Mouse (Mus musculus): ENCODE measurements around the gene Lin28a. TPM values are rescaled to one million over a fixed set of nuclear protein-coding genes. Genes with fewer than 3 reads are reported as not detected.

Gene Lin28a
- total and polyA plus RNA-seq, 3 experiments, result 0.11 TPM; not detected in 2

DNA sequence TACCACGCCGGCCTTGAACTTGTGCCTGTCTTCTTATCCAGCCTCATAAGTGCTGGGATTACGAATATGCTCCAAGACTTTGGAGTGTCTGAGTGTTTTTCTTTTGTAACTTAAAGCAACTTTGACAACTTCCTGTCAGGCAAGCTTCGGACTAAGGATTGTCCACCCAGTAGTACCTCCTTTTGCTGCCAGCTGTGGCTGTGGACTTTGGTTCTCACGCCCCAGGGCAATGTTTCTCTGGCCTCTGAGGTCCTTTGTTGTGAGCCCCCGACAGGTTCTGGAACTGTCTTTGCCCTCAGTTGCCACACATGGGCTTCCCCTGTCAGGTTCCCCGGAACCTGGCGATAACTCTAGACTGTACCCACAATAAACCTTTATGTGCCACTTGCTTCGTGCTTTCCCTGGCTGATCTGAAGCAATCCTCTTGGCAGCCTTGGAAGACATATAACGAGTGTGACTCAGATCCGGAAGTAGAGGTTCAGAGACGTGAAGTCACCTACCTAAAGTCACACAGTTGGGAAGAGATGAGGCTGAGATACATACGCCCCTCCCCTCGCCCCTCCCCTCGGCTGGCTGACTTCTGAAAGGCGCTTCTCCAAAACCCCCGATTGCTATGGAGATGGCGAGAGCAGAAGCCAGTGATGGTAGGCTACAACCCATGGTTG, 42.7 kb upstream of the Lin28a start:
- TF ChIP-seq GATA1 (IDR thresholded peaks at IDR 0.05; ENCODE audit: borderline replicate concordance, low read length) (no peak), GATA2 (IDR thresholded peaks at IDR 0.05; ENCODE audit: borderline replicate concordance, low read depth, low read length) (no peak), CTCF (IDR thresholded peaks at IDR 0.05; ENCODE audit: low read depth, low read length) (no peak), POLR2AphosphoS5 (IDR thresholded peaks at IDR 0.05; ENCODE audit: insufficient replicate concordance, low read depth, low read length) (no peak), TAL1 (conservative IDR thresholded peaks at IDR 0.05; ENCODE audit: low read depth, low read length) (no peak)
- Histone ChIP-seq H3K36me3 (replicated peaks) (no peaks in the 10 kb centered on the region), H3K27me3 (ENCODE audit: insufficient read depth, low read length) (peaks cover 38% of the 10 kb centered on the region), H3K4me3 (ENCODE audit: low read depth, low read length) (peak overlapping the region; percentile 50; the same call in 1 of the 2 replicates), H3K4me1 (ENCODE audit: insufficient read depth, low read depth, low read length) (peaks cover 50% of the 10 kb centered on the region), H3K9me3 (replicated peaks) (no peaks in the 10 kb centered on the region)
- ATAC-seq (ENCODE audit: extremely low read depth, insufficient number of reproducible peaks, low FRiP score, poor library complexity, severe bottlenecking) (no peak), DNase-seq (ENCODE audit: low spot score) (no peak)

DNA sequence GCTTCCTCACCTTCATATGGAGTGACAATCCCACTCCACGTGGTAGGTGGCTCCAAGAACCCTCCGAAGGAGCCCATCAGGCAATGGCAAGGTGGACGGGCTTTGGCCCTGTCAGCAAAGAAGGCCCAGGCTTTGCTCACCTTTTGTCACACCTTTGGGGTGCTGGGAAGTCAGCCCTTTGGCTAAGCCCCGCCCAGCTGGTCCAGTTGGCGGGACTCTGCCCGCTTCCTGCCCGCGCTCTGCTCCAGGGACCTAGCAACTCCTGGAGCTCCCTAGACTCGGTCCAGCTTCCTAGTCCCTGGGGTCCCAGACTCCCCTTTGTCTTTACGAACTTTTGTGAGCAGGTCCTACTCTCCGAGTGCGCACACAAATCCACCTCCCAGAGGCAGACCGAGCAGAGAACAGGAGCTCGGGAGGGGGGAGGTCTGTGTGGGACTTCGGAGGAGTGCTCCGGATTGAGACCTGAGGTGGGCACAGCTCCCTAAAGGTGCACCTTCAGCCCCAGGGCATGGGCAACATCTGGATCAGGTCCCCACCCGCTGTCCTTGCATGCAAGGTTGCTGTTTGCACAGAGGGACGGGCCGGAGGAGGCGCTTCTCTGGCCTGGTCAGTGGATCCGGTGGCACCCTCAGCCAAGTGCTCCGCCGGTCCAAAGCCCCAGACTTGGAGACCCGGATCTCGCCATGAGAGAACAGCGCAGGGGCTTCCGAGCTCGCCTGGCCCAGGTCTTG, 41.7 kb upstream of the Lin28a start, which contains the start of gene Crybg2:
Gene Crybg2, plus strand, starts transcription at position 681 of the 731 bp plus-strand sequence.
- Histone ChIP-seq H3K4me1 (ENCODE audit: insufficient read depth, low read depth, low read length) (peaks cover 50% of the 10 kb centered on the region), H3K36me3 (replicated peaks) (no peaks in the 10 kb centered on the region), H3K9me3 (replicated peaks) (no peaks in the 10 kb centered on the region), H3K4me3 (ENCODE audit: low read depth, low read length) (peak within 1 kb of the TSS; percentile 50; the same call in 1 of the 2 replicates), H3K27me3 (ENCODE audit: insufficient read depth, low read length) (peaks cover 38% of the 10 kb centered on the region)
- DNase-seq (ENCODE audit: low spot score) (no peak), ATAC-seq (ENCODE audit: extremely low read depth, insufficient number of reproducible peaks, low FRiP score, poor library complexity, severe bottlenecking) (no peak)
- TF ChIP-seq TAL1 (conservative IDR thresholded peaks at IDR 0.05; ENCODE audit: low read depth, low read length), result no peak

GRCm38 (mm10) chr4:134058908-134059307, 40.3 kb upstream of the Lin28a start:
- peaks cover 38% of the 10 kb centered on the region for H3K27me3 ChIP-seq (ENCODE audit: insufficient read depth, low read length)
- no peak overlapping the region for H3K4me3 ChIP-seq (ENCODE audit: low read depth, low read length)
- no peaks in the 10 kb centered on the region for H3K36me3 ChIP-seq (replicated peaks)
- DNase-seq (ENCODE audit: low spot score) (no peak), ATAC-seq (ENCODE audit: extremely low read depth, insufficient number of reproducible peaks, low FRiP score, poor library complexity, severe bottlenecking) (no peak)
- TF ChIP-seq CTCF (IDR thresholded peaks at IDR 0.05; ENCODE audit: low read depth, low read length), result no peak
- TF ChIP-seq GATA1 (IDR thresholded peaks at IDR 0.05; ENCODE audit: borderline replicate concordance, low read length), result no peak
- TF ChIP-seq GATA2 (IDR thresholded peaks at IDR 0.05; ENCODE audit: borderline replicate concordance, low read depth, low read length), result no peak
- TF ChIP-seq TAL1 (conservative IDR thresholded peaks at IDR 0.05; ENCODE audit: low read depth, low read length), result no peak
- TF ChIP-seq POLR2AphosphoS5 (IDR thresholded peaks at IDR 0.05; ENCODE audit: insufficient replicate concordance, low read depth, low read length), result no peak
- no peaks in the 10 kb centered on the region for H3K9me3 ChIP-seq (replicated peaks)
- peaks cover 49% of the 10 kb centered on the region for H3K4me1 ChIP-seq (ENCODE audit: insufficient read depth, low read depth, low read length)

DNA sequence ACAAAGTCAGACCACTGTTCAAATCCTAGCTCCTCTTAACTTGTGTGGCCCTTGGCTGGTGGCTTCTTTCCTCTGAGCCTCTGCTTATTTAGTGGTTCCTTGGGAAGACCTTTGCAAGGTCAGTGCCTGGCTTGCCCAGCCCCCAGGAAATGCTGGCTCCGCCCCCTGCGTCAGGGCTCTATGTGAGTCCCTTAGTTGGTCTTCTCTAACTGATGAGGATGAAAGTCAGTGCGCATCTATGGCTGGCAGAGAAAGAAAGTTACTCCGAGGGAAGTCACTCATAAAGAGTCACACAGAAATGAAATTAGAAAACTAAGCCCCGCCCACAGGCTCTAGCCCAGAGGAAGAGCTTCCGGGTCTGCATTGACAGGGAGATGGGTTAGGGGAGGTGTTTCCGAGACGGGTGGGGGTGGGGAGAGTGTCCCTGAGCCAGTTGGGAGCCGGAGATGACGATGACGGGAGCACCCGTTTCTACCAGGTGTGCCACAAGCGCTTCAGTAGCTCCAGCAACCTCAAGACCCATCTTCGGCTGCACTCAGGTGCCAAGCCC, 39.6 kb upstream of the Lin28a start:
- ATAC-seq (ENCODE audit: extremely low read depth, insufficient number of reproducible peaks, low FRiP score, poor library complexity, severe bottlenecking) (no peak), DNase-seq (ENCODE audit: low spot score) (no peak)
- H3K27me3 ChIP-seq (ENCODE audit: insufficient read depth, low read length), result peaks cover 38% of the 10 kb centered on the region
- no peak overlapping the region for H3K4me3 ChIP-seq (ENCODE audit: low read depth, low read length)
- H3K9me3 ChIP-seq (replicated peaks), result no peaks in the 10 kb centered on the region
- no peaks in the 10 kb centered on the region for H3K36me3 ChIP-seq (replicated peaks)
- peaks cover 42% of the 10 kb centered on the region for H3K4me1 ChIP-seq (ENCODE audit: insufficient read depth, low read depth, low read length)
- TF ChIP-seq TAL1 (conservative IDR thresholded peaks at IDR 0.05; ENCODE audit: low read depth, low read length), result no peak
- TF ChIP-seq GATA2 (IDR thresholded peaks at IDR 0.05; ENCODE audit: borderline replicate concordance, low read depth, low read length), result no peak
- no peak for TF ChIP-seq GATA1 (IDR thresholded peaks at IDR 0.05; ENCODE audit: borderline replicate concordance, low read length)

DNA sequence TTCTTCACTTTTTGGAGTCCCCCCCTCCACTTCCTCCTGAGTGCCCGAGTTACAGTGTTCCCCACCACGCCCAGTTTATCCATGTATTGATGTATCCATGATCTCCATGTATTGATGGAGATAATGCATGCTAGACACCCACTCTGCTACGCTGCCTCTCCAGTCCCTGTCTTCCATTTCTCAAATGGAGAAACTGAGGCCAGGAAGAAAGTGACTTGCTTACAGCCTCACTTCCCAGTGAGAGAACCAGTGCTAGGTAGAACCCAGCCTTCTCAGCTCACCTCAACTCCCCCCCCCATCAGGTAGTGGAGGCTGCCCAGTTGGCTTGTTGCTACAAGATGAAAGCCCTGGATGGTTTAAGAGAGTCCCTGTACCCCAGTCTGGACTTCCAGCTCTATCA, 34.9 kb upstream of the Lin28a start, which contains the start of gene Zfp683:
Gene Zfp683, plus strand, starts transcription at position 301 of the 400 bp plus-strand sequence.
- 0 out of 2 replicates have a peak, but pooled peaks cover 4% of the 10 kb centered on the region for H3K9me3 ChIP-seq (replicated peaks)
- DNase-seq (ENCODE audit: low spot score) (no peak), ATAC-seq (ENCODE audit: extremely low read depth, insufficient number of reproducible peaks, low FRiP score, poor library complexity, severe bottlenecking) (no peak)
- peaks cover 6% of the 10 kb centered on the region for H3K4me1 ChIP-seq (ENCODE audit: insufficient read depth, low read depth, low read length)
- no peaks in the 10 kb centered on the region for H3K36me3 ChIP-seq (replicated peaks)
- peaks cover 46% of the 10 kb centered on the region for H3K27me3 ChIP-seq (ENCODE audit: insufficient read depth, low read length)
- TF ChIP-seq TAL1 (conservative IDR thresholded peaks at IDR 0.05; ENCODE audit: low read depth, low read length) (no peak), GATA2 (IDR thresholded peaks at IDR 0.05; ENCODE audit: borderline replicate concordance, low read depth, low read length) (no peak), POLR2AphosphoS5 (IDR thresholded peaks at IDR 0.05; ENCODE audit: insufficient replicate concordance, low read depth, low read length) (no peak), CTCF (IDR thresholded peaks at IDR 0.05; ENCODE audit: low read depth, low read length) (no peak), GATA1 (IDR thresholded peaks at IDR 0.05; ENCODE audit: borderline replicate concordance, low read length) (no peak)
- H3K4me3 ChIP-seq (ENCODE audit: low read depth, low read length), result no peak within 1 kb of the TSS

DNA sequence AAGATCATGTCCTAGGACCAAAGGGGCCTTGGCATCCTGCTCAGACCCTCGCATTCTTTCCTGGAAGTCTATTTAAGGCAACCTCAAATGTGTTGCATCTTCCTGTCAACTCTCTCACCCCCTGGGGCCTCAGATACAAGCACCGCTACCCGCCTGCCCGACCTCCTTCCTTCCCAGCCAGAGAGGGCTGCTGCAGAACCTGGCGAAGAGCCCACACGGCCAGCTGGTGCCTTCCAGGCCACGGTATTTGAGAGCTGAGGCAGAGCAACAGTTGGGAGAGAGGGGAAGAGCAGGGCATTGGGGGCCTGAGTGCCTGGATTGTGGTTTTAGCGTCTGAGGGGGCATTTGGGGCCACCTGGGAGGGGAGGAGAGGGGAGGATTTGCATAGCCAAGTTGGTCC, 33.9 kb upstream of the Lin28a start:
- Histone ChIP-seq H3K4me1 (ENCODE audit: insufficient read depth, low read depth, low read length) (peaks cover 4% of the 10 kb centered on the region; the same call in 1 of the 2 replicates), H3K4me3 (ENCODE audit: low read depth, low read length) (no peak overlapping the region), H3K9me3 (replicated peaks) (0 out of 2 replicates have a peak, but pooled peaks cover 4% of the 10 kb centered on the region), H3K36me3 (replicated peaks) (no peaks in the 10 kb centered on the region), H3K27me3 (ENCODE audit: insufficient read depth, low read length) (peaks cover 46% of the 10 kb centered on the region)
- ATAC-seq (ENCODE audit: extremely low read depth, insufficient number of reproducible peaks, low FRiP score, poor library complexity, severe bottlenecking) (no peak), DNase-seq (ENCODE audit: low spot score) (no peak)
- TF ChIP-seq GATA2 (IDR thresholded peaks at IDR 0.05; ENCODE audit: borderline replicate concordance, low read depth, low read length), result no peak
- no peak for TF ChIP-seq GATA1 (IDR thresholded peaks at IDR 0.05; ENCODE audit: borderline replicate concordance, low read length)
- no peak for TF ChIP-seq POLR2AphosphoS5 (IDR thresholded peaks at IDR 0.05; ENCODE audit: insufficient replicate concordance, low read depth, low read length)
- TF ChIP-seq TAL1 (conservative IDR thresholded peaks at IDR 0.05; ENCODE audit: low read depth, low read length), result no peak
- no peak for TF ChIP-seq CTCF (IDR thresholded peaks at IDR 0.05; ENCODE audit: low read depth, low read length)
